Mouse (Mus musculus) stomach, postnatal 0 days (tissue): ENCODE results near the gene Vcp.

Experiments used
- CTCF ChIP-seq: IDR thresholded peaks from 2 replicates; pipeline ENCODE4 v1.5.1; 2016; ENCODE audit warnings: antibody characterized with exemption, low read depth, mild to moderate bottlenecking, moderate library complexity
- EP300 ChIP-seq: optimal IDR thresholded peaks from 2 replicates; pipeline ENCODE3; 2016; ENCODE audit warnings: antibody characterized with exemption

- TF ChIP-seq CTCF (no peak), EP300 (no peak)
These were observed 30.5 kb upstream of the Vcp start for GRCm38 (mm10) chr4:43030780-43031230.
